Mouse (Mus musculus) lung, adult 2 months (tissue): Measurements from ENCODE around the gene 4930558C23Rik.

Experiments used
- CTCF ChIP-seq: fragments of 200-500 bp; IDR thresholded peaks from 2 replicates; pipeline ENCODE4 v1.5.1; 2011; ENCODE audit warnings: mild to moderate bottlenecking, low read length, control low read depth; ENCODE audit not compliant: insufficient read depth
- POLR2A ChIP-seq: fragments of 200-500 bp; IDR thresholded peaks from 2 replicates; pipeline ENCODE4 v1.6.1; 2011; ENCODE audit warnings: low read depth, mild to moderate bottlenecking, control low read depth, low read length, borderline replicate concordance; ENCODE audit errors: extremely low read depth

GRCm38 (mm10) chr3:95394385-95394784 lies 8.3 kb downstream of the 4930558C23Rik start:
- TF ChIP-seq CTCF (peak; percentile 23; the same call in 1 of the 2 replicates), POLR2A (no peak)
